Mouse (Mus musculus) testis, adult 2 months (tissue): ENCODE measurements around the gene Coq2. TPM values are rescaled to one million over a fixed set of nuclear protein-coding genes. Genes with fewer than 3 reads are reported as not detected.

Source experiments
- H3K27ac ChIP-seq: fragments of 200-500 bp; 2 replicates; pipeline ENCODE4 v1.5.1; 2012; ENCODE audit warnings: low read depth, low read length; ENCODE audit not compliant: control insufficient read depth, insufficient read depth
- H3K27me3 ChIP-seq: fragments of 200-500 bp; 2 replicates; pipeline ENCODE4 v1.6.1; 2012; ENCODE audit warnings: mild to moderate bottlenecking, low read length, moderate library complexity; ENCODE audit not compliant: control insufficient read depth, insufficient read depth
- H3K36me3 ChIP-seq: fragments of 200-500 bp; 2 replicates; pipeline ENCODE4 v1.6.1; 2012; ENCODE audit warnings: mild to moderate bottlenecking, low read length; ENCODE audit not compliant: control insufficient read depth, insufficient read depth
- H3K4me1 ChIP-seq: fragments of 200-500 bp; 2 replicates; pipeline ENCODE4 v1.6.1; 2012; ENCODE audit warnings: low read length; ENCODE audit not compliant: control insufficient read depth, insufficient read depth
- H3K4me3 ChIP-seq: fragments of 200-500 bp; 2 replicates; pipeline ENCODE4 v1.5.1; 2012; ENCODE audit warnings: low read depth, mild to moderate bottlenecking, low read length, moderate library complexity, mixed read lengths; ENCODE audit not compliant: control insufficient read depth
- CTCF ChIP-seq: fragments of 200-500 bp; IDR thresholded peaks from 2 replicates; pipeline ENCODE4 v1.5.1; 2012; ENCODE audit warnings: low read depth, mild to moderate bottlenecking, inconsistent platforms, low read length, moderate library complexity; ENCODE audit not compliant: control insufficient read depth, insufficient read depth, insufficient replicate concordance
- POLR2A ChIP-seq: fragments of 200-500 bp; IDR thresholded peaks from 2 replicates; pipeline ENCODE4 v1.6.1; 2012; ENCODE audit warnings: low read depth, mild to moderate bottlenecking, inconsistent platforms, low read length, moderate library complexity; ENCODE audit not compliant: control insufficient read depth
- polyA plus RNA-seq: library from polyadenylated mRNA; depleted of rRNA; stranded (reverse); fragments of >200 nt; gene quantifications from 2 replicates; pipeline ENCODE4 v1.2.3, GENCODE M21; 2012; rRNA removed

The Coq2 gene
- polyA plus RNA-seq: 19.5 and 21.4 TPM in 2 replicates

GRCm38 (mm10) chr5:100674711-100675376, at the start of gene Coq2:
Gene Coq2 (minus strand): TSS chr5:100675140.
- H3K27me3 ChIP-seq: no peaks in the 10 kb centered on the region
- TF ChIP-seq POLR2A (no peak), CTCF (peak; percentile 59; the same call in 1 of the 2 replicates)
- H3K4me1 ChIP-seq: peaks cover 10% of the 10 kb centered on the region
- H3K27ac ChIP-seq: peak within 1 kb of the TSS; percentile 70
- peak within 1 kb of the TSS; percentile 83 for H3K4me3 ChIP-seq
- H3K36me3 ChIP-seq: no peaks in the 10 kb centered on the region

DNA sequence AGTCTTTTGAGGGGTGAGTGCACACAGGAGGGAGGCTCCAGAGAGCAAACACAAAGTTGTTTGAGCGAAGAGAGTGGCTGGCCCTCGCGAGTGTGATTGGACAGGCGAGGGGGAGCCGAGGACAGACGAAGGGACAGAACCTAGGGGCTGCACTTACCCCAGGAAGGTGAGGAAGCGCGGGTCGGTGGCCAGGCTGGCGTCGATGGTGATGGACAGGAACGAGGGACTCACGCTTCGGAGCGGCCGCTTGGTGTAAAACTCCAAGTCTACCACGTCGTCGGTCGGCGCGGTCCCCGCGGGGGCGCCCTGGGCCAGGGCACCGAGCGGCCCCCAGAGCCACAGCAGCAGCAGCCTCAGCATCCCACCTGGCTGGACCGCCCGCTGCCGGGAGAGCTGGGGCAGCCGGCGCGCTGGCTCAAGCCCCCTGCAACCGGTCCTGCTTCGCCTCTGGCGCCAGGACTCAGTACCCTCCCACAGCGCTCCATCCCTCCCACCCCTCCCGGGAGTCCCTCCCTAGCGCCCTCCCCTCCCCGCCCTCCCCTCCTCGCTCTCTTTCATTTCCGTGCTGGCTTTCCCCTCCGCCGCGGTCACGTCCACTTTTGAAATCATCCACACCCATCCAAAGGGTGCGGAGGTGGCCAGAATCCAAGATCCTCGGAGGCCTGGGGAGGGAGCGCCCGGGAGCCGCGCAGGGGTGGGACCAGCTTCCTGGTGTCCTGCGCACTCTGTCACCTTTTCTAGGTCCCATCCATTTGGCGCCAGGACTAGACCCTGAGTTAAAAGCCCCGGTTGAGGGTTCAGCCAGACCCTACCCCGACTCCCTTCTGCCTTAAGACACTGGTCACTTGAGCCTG, 44.5 kb upstream of the Coq2 start, which contains the start of gene Hpse:
Hpse (minus strand) TSS at position 482 of the 854 bp plus-strand sequence.
- H3K4me3 ChIP-seq: peak within 1 kb of the TSS; percentile 20; the same call in 1 of the 2 replicates
- H3K27me3 ChIP-seq: no peaks in the 10 kb centered on the region
- H3K36me3 ChIP-seq: no peaks in the 10 kb centered on the region
- H3K4me1 ChIP-seq: peaks cover 3% of the 10 kb centered on the region
- no peak within 1 kb of the TSS for H3K27ac ChIP-seq
- TF ChIP-seq CTCF (no peak), POLR2A (no peak)

GRCm38 (mm10) chr5:100716762-100717161, 41.8 kb upstream of the Coq2 start:
- peaks cover 3% of the 10 kb centered on the region for H3K4me1 ChIP-seq
- no peak overlapping the region for H3K4me3 ChIP-seq
- no peaks in the 10 kb centered on the region for H3K27me3 ChIP-seq
- no peaks in the 10 kb centered on the region for H3K36me3 ChIP-seq
- no peak overlapping the region for H3K27ac ChIP-seq
- no peak for TF ChIP-seq POLR2A
- no peak for TF ChIP-seq CTCF

- Histone ChIP-seq H3K36me3 (no peaks in the 10 kb centered on the region), H3K27ac (no peak overlapping the region), H3K4me3 (no peak overlapping the region), H3K4me1 (no peaks in the 10 kb centered on the region), H3K27me3 (no peaks in the 10 kb centered on the region)
- TF ChIP-seq POLR2A: no peak
Observed at GRCm38 (mm10) chr5:100711219-100711618, 36.3 kb upstream of the Coq2 start.

- H3K4me1 ChIP-seq: no peaks in the 10 kb centered on the region
- TF ChIP-seq POLR2A (no peak), CTCF (no peak)
- H3K27ac ChIP-seq: no peak overlapping the region
- no peaks in the 10 kb centered on the region for H3K27me3 ChIP-seq
- no peaks in the 10 kb centered on the region for H3K36me3 ChIP-seq
- no peak overlapping the region for H3K4me3 ChIP-seq
Observed at GRCm38 (mm10) chr5:100710012-100710411, 35.1 kb upstream of the Coq2 start.

DNA sequence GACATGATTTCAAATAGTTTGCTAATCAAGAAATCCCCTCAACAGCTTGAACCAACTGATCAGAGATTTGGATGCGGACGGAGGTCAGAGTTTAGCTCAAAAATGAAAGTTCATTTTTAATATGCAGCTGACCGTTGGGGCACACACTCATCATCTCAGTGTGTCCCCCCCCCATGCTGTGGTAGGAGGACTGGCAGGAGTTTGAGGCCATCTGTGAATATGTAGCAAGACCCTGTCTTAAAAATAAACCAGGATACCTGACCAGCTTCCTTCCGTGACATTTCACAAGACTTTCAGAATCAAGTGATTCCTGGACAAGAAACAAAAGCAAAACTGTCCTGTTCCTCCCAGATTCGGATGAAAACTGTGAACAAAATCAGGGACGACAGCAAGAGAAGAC, 34.1 kb upstream of the Coq2 start:
- no peaks in the 10 kb centered on the region for H3K27me3 ChIP-seq
- H3K27ac ChIP-seq: no peak overlapping the region
- no peak overlapping the region for H3K4me3 ChIP-seq
- H3K36me3 ChIP-seq: no peaks in the 10 kb centered on the region
- no peaks in the 10 kb centered on the region for H3K4me1 ChIP-seq
- no peak for TF ChIP-seq CTCF

DNA sequence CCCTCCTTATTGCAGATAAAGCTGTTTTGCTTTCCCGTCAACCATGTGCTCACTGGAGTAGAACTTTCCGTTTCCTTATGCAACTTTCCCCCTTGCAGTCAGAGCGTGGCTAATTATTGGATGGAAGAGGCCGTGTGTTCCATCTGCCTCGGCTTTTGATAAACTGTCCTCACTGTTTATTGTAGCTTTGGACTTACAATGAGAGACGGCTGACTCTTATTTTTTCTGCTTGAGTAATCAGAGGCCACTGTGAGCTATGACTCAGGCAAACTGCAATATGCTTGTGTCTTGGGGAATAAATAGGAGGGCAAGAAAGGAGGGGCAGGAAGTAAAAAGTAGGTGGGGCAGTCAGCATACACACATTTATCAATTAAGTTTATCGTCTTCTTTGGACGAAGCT, 31.7 kb upstream of the Coq2 start:
- Histone ChIP-seq H3K36me3 (no peaks in the 10 kb centered on the region), H3K4me1 (no peaks in the 10 kb centered on the region), H3K27ac (no peak overlapping the region), H3K4me3 (no peak overlapping the region), H3K27me3 (no peaks in the 10 kb centered on the region)
- TF ChIP-seq CTCF: no peak
